In genomic region chr1:165779954-165780585, GRCm38 (mm10) we compare ENCODE assay signal across 8 mouse cellular contexts. TPM values are rescaled to one million over a fixed set of nuclear protein-coding genes. Genes with fewer than 3 reads are reported as not detected.
A peak's percentile ranks its signal among the peaks of the same experiment; 100 is the strongest.
DNase-seq lines count a peak whose midpoint lies in the region; ATAC-seq and TF ChIP-seq lines count a peak whose summit lies in the region.

No protein-coding gene starts in this region.

- peak overlapping the region; percentile 78 for H3K4me2 ChIP-seq in liver, embryonic 15.5 days

- WGBS in thymus, adult 2 months: 2% methylated on average over 13 of the region's 13 CpGs
- WGBS in hindbrain, embryonic 10.5 days: 3% methylated on average over 13 of the region's 13 CpGs
- 2% methylated on average over 13 of the region's 13 CpGs for WGBS in liver, embryonic 15.5 days (ENCODE audit: insufficient replicate concordance)

- no peak for TF ChIP-seq POLR2A in thymus, adult 2 months (IDR thresholded peaks at IDR 0.05; ENCODE audit: control insufficient read depth, extremely low read depth, insufficient read depth, low read length, poor library complexity)

- H3K4me1 ChIP-seq in thymus, adult 2 months (replicated peaks; ENCODE audit: control insufficient read depth, insufficient read depth, low read length): peaks cover 27% of the 10 kb centered on the region
- peaks cover 5% of the 10 kb centered on the region for H3K4me1 ChIP-seq in brown adipose tissue, adult 24 weeks (ENCODE audit: control insufficient read depth, insufficient read depth, insufficient read length, low read length)
- peaks cover 26% of the 10 kb centered on the region for H3K4me1 ChIP-seq in hindbrain, embryonic 10.5 days (replicated peaks)
- H3K4me1 ChIP-seq in liver, embryonic 15.5 days (replicated peaks): peaks cover 21% of the 10 kb centered on the region

- peak overlapping the region; percentile 54 for H3K4me3 ChIP-seq in thymus, adult 2 months (ENCODE audit: control insufficient read depth, insufficient read depth, low read length)
- peak overlapping the region; percentile 68 for H3K4me3 ChIP-seq in brown adipose tissue, adult 24 weeks (ENCODE audit: insufficient read depth, low read depth, low read length)
- peak overlapping the region; percentile 53 for H3K4me3 ChIP-seq in hindbrain, embryonic 10.5 days
- peak overlapping the region; percentile 54 for H3K4me3 ChIP-seq in liver, embryonic 15.5 days (replicated peaks)

- no peaks in the 10 kb centered on the region for H3K27me3 ChIP-seq in thymus, adult 2 months (ENCODE audit: control insufficient read depth, insufficient read depth, low read length)
- H3K27me3 ChIP-seq in hindbrain, embryonic 10.5 days (ENCODE audit: insufficient read depth, poor library complexity, severe bottlenecking): peaks cover 39% of the 10 kb centered on the region
- H3K27me3 ChIP-seq in liver, embryonic 15.5 days: peaks cover 20% of the 10 kb centered on the region

- H3K9me3 ChIP-seq in hindbrain, embryonic 10.5 days: no peaks in the 10 kb centered on the region
- H3K9me3 ChIP-seq in liver, embryonic 15.5 days (replicated peaks): no peaks in the 10 kb centered on the region

- H3K9ac ChIP-seq in liver, embryonic 15.5 days: peak overlapping the region; percentile 52; the same call in 1 of the 2 replicates

- peak; percentile 62 for DNase-seq in thymus, adult 2 months
- DNase-seq in thymus, adult 18-20 months: no peak
- DNase-seq in hindbrain, embryonic 10.5 days (ENCODE audit: low spot score): peak; percentile 55
- DNase-seq in retina, postnatal 1 day: peak; percentile 78
- DNase-seq in right cerebral cortex, postnatal 25 days: no peak
- DNase-seq in right cerebral cortex, postnatal 14 days: no peak

- TF ChIP-seq CTCF in thymus, adult 2 months (IDR thresholded peaks at IDR 0.05; ENCODE audit: borderline replicate concordance, control insufficient read depth, extremely low read depth, insufficient read depth, low read length, poor library complexity): no peak

- H3K27ac ChIP-seq in thymus, adult 2 months (ENCODE audit: control insufficient read depth, insufficient read depth, low read length): peak overlapping the region; percentile 25
- H3K27ac ChIP-seq in brown adipose tissue, adult 24 weeks (replicated peaks; ENCODE audit: low read depth, low read length): peak overlapping the region; percentile 56
- H3K27ac ChIP-seq in hindbrain, embryonic 10.5 days: peak overlapping the region; percentile 83
- H3K27ac ChIP-seq in liver, embryonic 15.5 days (replicated peaks): no peak overlapping the region

- no peaks in the 10 kb centered on the region for H3K36me3 ChIP-seq in thymus, adult 2 months (ENCODE audit: control insufficient read depth, insufficient read depth, low read length)
- no peaks in the 10 kb centered on the region for H3K36me3 ChIP-seq in hindbrain, embryonic 10.5 days
- peaks cover 8% of the 10 kb centered on the region for H3K36me3 ChIP-seq in liver, embryonic 15.5 days (replicated peaks)

- ATAC-seq in liver, embryonic 15.5 days (ENCODE audit: insufficient read depth): peak; percentile 59

RNA-seq across cellular contexts. Expression of gene Cd247, which starts 8.4 kb away (rescaled TPM):
- polyA plus RNA-seq in thymus, adult 2 months (2012; rRNA removed): 559 and 663 TPM in 2 replicates
- 1.3 and 3.3 TPM in 2 replicates for polyA plus RNA-seq in brown adipose tissue, adult 24 weeks (2012; ENCODE audit: insufficient read depth, insufficient read length, missing spikeins)
- 1.0 and 1.2 TPM in 2 replicates for polyA plus RNA-seq in hindbrain, embryonic 10.5 days (2016; fragmentation: Nextera tagmentation; extraction: Ambion mirVana)
- 0.20 TPM in 1 of 2 replicates, not detected in the other for polyA plus RNA-seq in liver, embryonic 15.5 days (2015; fragmentation: Nextera tagmentation; extraction: Ambion mirVana)

RNA-seq across cellular contexts. Expression of gene Creg1, which starts 16.5 kb away (rescaled TPM):
- polyA plus RNA-seq in thymus, adult 2 months (2012; rRNA removed): 37.5 and 43.2 TPM in 2 replicates
- 82.8 and 109 TPM in 2 replicates for polyA plus RNA-seq in brown adipose tissue, adult 24 weeks (2012; ENCODE audit: insufficient read depth, insufficient read length, missing spikeins)
- 30.0 and 40.7 TPM in 2 replicates for polyA plus RNA-seq in hindbrain, embryonic 10.5 days (2016; fragmentation: Nextera tagmentation; extraction: Ambion mirVana)
- polyA plus RNA-seq in liver, embryonic 15.5 days (2015; fragmentation: Nextera tagmentation; extraction: Ambion mirVana): 334 TPM in 2 replicates

Comparison
In these comparisons a context has a peak if more than half of its experiments do, and no peak if none do; other contexts are left out.
1. DNase-seq: peak in thymus, adult 2 months (single experiment), hindbrain, embryonic 10.5 days (single experiment) and retina, postnatal 1 day (single experiment); none in thymus, adult 18-20 months (0 of 2), right cerebral cortex, postnatal 25 days (single experiment) and right cerebral cortex, postnatal 14 days (single experiment).
2. RNA of gene Cd247, which starts 8.4 kb away (polyA plus RNA-seq): 559 to 663 TPM in thymus, adult 2 months; 1.3 to 3.3 TPM in brown adipose tissue, adult 24 weeks, 1.0 to 1.2 TPM in hindbrain, embryonic 10.5 days and 0.20 TPM in liver, embryonic 15.5 days; every median in the first group is over 100 times any median in the second.
3. Peak in every context shown above with its lines, with median percentiles within 50 percentile points of each other: H3K4me3 ChIP-seq.